Mouse (Mus musculus) E14TG2a.4 (cell line): ENCODE results near the gene Pcsk6.
"Not testable (repeated sequence)": the region's sequence is repeated elsewhere in the genome, so short reads cannot be mapped to it uniquely, and the experiment has no call there.

Source experiments
- CTCF ChIP-seq: conservative IDR thresholded peaks from 2 replicates; pipeline ENCODE4 v1.5.1; 2014; ENCODE audit warnings: low read length
- POU5F1 ChIP-seq: IDR thresholded peaks from 2 replicates; pipeline ENCODE4 v1.6.1; 2014; ENCODE audit warnings: low read length, borderline replicate concordance

GRCm38 (mm10) chr7:65934238-65934970 is 72.9 kb downstream of the Pcsk6 start:
- not testable (repeated sequence) for TF ChIP-seq CTCF, POU5F1
